Mouse (Mus musculus) midbrain, embryonic 12.5 days (tissue): Measurements from ENCODE around the gene Smpd2. TPM values are rescaled to one million over a fixed set of nuclear protein-coding genes. Genes with fewer than 3 reads are reported as not detected.

Experiments used
- ATAC-seq: fragments of 200-750 bp; cut with Nextera tagmentation; 2 replicates; pipeline ENCODE4 v1.8.0; 2017; ENCODE audit warnings: low read depth, moderate TSS enrichment, moderate library complexity; ENCODE audit not compliant: low FRiP score
- H3K27ac ChIP-seq: fragments of 300-500 bp; sonication (generic); replicated peaks from 2 replicates; pipeline ENCODE4 v1.5.1; 2016; ENCODE audit warnings: mild to moderate bottlenecking
- H3K27me3 ChIP-seq: fragments of 300-500 bp; sonication (generic); 2 replicates; pipeline ENCODE4 v1.6.1; 2016; ENCODE audit warnings: mild to moderate bottlenecking
- H3K36me3 ChIP-seq: fragments of 300-500 bp; sonication (generic); 2 replicates; pipeline ENCODE4 v1.6.1; 2016
- H3K4me1 ChIP-seq: fragments of 300-500 bp; sonication (generic); 2 replicates; pipeline ENCODE4 v1.6.1; 2016
- H3K4me2 ChIP-seq: fragments of 300-500 bp; sonication (generic); replicated peaks from 2 replicates; pipeline ENCODE4 v1.6.1; 2016; ENCODE audit warnings: mild to moderate bottlenecking, moderate library complexity
- H3K4me3 ChIP-seq: fragments of 300-500 bp; sonication (generic); 2 replicates; pipeline ENCODE4 v1.5.1; 2016; ENCODE audit warnings: mild to moderate bottlenecking
- H3K9ac ChIP-seq: fragments of 300-500 bp; sonication (generic); replicated peaks from 2 replicates; pipeline ENCODE4 v1.6.1; 2016; ENCODE audit warnings: mild to moderate bottlenecking, moderate library complexity
- H3K9me3 ChIP-seq: fragments of 300-500 bp; sonication (generic); 2 replicates; pipeline ENCODE4 v1.6.1; 2016; ENCODE audit warnings: mild to moderate bottlenecking
- WGBS: fragments of 180-500 bp; shearing (Covaris S2); methylation state at CpG from one replicate; pipeline ENCODE4 v1.1.7; 2016; 5-methylcytosine and 5-hydroxymethylcytosine counted together
- polyA plus RNA-seq: library from polyadenylated mRNA; unstranded; fragments of >200 nt; fragmentation: Nextera tagmentation; extraction: Ambion mirVana; gene quantifications from 2 replicates; pipeline ENCODE4 v1.2.1, GENCODE M21; 2016

Smpd2 gene
- polyA plus RNA-seq, 1 experiment from 2014 or later: 53.1 TPM

DNA sequence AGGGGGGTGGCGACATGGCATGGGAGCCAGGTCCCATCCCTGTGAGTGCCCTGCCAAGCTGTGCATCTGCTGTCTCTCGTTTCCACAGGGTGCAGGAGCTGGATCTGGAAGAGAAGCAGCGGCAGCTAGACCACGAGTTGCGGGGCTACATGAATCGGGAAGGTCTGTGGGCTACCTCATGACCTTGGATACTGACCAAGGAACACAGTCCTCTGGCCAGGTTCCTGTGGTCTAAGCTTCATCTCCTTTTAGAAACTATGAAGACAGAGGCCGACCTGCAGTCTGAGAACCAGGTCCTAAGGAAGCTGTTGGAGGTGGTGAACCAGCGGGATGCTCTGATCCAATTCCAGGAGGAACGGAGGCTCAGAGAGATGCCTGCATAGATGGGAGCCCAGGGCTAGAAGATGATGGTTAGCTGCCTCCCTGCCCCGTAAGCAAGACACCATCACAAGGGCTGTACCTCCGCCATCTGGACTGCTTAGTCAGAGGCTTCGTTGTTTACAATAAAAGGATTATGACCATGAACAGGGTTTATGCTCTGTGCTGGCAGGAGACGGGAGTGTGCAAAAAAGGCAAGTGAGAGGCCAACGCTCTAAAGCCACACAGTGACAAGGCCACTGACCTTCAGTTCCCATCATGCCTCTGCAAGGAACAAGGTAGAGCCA is 3.5 kb downstream of the Smpd2 start:
- peaks cover 62% of the 10 kb centered on the region for H3K36me3 ChIP-seq
- H3K4me3 ChIP-seq: no peak overlapping the region
- 73% methylated on average over 14 of the region's 14 CpGs for WGBS
- H3K27me3 ChIP-seq: peaks cover 3% of the 10 kb centered on the region; the same call in 1 of the 2 replicates
- H3K9me3 ChIP-seq: no peaks in the 10 kb centered on the region
- no peak for ATAC-seq
- no peak overlapping the region for H3K4me2 ChIP-seq
- peaks cover 35% of the 10 kb centered on the region for H3K4me1 ChIP-seq
- no peak overlapping the region for H3K9ac ChIP-seq
- H3K27ac ChIP-seq: peak overlapping the region; percentile 52; the same call in 1 of the 2 replicates

- WGBS: 95% methylated on average over 16 of the region's 16 CpGs
- no peak overlapping the region for H3K4me2 ChIP-seq
- peaks cover 62% of the 10 kb centered on the region for H3K36me3 ChIP-seq
- H3K27me3 ChIP-seq: no peaks in the 10 kb centered on the region
- peaks cover 35% of the 10 kb centered on the region for H3K4me1 ChIP-seq
- no peak for ATAC-seq
- H3K27ac ChIP-seq: no peak overlapping the region
- no peak overlapping the region for H3K9ac ChIP-seq
- H3K9me3 ChIP-seq: no peaks in the 10 kb centered on the region
- no peak overlapping the region for H3K4me3 ChIP-seq
Observed at GRCm38 (mm10) chr10:41485778-41486177, 4.4 kb downstream of the Smpd2 start.

- no peaks in the 10 kb centered on the region for H3K27me3 ChIP-seq
- peaks cover 21% of the 10 kb centered on the region for H3K4me1 ChIP-seq
- H3K36me3 ChIP-seq: peaks cover 73% of the 10 kb centered on the region
- no peak overlapping the region for H3K9ac ChIP-seq
- H3K4me2 ChIP-seq: no peak overlapping the region
- no peak overlapping the region for H3K27ac ChIP-seq
- ATAC-seq: no peak
- WGBS: 82% methylated on average over 7 of the region's 7 CpGs
- H3K9me3 ChIP-seq: no peaks in the 10 kb centered on the region
- no peak overlapping the region for H3K4me3 ChIP-seq
Observed at GRCm38 (mm10) chr10:41482446-41482845, 7.7 kb downstream of the Smpd2 start.

DNA sequence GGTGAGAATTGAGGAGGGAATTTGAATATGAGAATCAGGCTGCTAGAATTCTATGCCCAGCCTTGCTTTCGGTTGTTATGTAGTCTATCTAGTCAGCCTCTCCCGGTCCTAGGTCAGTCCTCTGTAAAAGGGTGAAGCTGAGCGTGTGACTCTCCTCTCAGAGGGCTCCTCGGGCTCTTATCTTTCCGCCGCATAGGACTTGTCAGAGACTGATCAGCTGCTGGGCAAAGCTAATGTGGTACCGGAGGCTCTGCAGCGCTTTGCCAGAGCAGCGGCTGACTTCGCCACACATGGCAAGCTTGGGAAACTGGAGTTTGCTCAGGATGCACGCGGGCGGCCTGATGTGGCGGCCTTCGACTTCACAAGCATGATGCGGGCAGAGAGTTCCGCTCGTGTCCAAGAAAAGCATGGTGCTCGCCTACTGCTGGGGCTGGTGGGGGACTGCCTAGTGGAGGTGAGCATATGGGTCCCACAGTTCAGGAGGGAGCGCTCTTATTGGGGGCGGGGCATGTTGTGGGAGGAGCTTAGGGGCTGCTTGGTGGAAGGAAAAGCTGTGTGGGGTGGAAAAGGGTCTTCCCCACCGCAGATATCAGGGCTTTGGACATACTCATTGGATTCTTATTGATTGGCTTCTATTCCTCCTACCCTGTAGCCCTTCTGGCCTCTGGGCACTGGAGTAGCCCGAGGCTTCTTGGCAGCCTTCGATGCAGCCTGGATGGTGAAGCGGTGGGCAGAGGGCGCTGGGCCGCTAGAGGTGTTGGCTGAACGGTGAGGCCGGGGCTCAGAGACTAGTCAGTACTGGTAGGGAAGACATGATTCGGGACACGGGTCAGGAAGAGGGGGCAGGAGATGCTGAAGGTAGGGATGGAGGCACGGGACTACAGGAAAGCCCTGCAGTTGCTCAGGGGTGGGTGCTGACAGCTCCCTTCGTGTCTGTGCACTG is 9.0 kb downstream of the Smpd2 start:
- WGBS: 75% methylated on average over 33 of the region's 33 CpGs
- Histone ChIP-seq H3K4me2 (no peak overlapping the region), H3K27me3 (no peaks in the 10 kb centered on the region), H3K9ac (no peak overlapping the region), H3K9me3 (no peaks in the 10 kb centered on the region), H3K27ac (no peak overlapping the region), H3K4me1 (peaks cover 19% of the 10 kb centered on the region), H3K4me3 (no peak overlapping the region), H3K36me3 (peaks cover 61% of the 10 kb centered on the region)
- no peak for ATAC-seq

DNA sequence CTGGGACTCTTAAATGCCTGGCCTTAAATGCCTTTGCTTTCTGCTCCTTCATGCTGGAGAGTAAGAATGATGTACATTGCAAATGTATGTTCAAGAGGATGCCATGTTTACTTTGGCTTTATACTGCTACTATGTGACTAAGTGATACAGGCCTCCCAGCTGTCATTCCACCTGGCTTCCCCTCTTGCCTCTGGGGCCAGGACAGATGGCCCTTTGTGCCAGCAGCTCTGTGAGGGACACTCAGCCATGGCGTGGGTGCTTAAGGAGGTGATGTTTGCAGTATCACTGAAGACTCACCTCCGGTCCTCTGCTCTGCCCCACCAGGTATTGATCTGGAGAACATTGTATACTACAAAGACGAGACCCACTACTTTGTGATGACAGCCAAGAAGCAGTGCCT is 10.2 kb downstream of the Smpd2 start:
- H3K4me1 ChIP-seq: peaks cover 24% of the 10 kb centered on the region
- no peak overlapping the region for H3K4me3 ChIP-seq
- 93% methylated on average over 3 of the region's 3 CpGs for WGBS
- no peak overlapping the region for H3K9ac ChIP-seq
- H3K4me2 ChIP-seq: no peak overlapping the region
- no peak overlapping the region for H3K27ac ChIP-seq
- H3K9me3 ChIP-seq: no peaks in the 10 kb centered on the region
- H3K36me3 ChIP-seq: peaks cover 49% of the 10 kb centered on the region
- ATAC-seq: no peak
- no peaks in the 10 kb centered on the region for H3K27me3 ChIP-seq

DNA sequence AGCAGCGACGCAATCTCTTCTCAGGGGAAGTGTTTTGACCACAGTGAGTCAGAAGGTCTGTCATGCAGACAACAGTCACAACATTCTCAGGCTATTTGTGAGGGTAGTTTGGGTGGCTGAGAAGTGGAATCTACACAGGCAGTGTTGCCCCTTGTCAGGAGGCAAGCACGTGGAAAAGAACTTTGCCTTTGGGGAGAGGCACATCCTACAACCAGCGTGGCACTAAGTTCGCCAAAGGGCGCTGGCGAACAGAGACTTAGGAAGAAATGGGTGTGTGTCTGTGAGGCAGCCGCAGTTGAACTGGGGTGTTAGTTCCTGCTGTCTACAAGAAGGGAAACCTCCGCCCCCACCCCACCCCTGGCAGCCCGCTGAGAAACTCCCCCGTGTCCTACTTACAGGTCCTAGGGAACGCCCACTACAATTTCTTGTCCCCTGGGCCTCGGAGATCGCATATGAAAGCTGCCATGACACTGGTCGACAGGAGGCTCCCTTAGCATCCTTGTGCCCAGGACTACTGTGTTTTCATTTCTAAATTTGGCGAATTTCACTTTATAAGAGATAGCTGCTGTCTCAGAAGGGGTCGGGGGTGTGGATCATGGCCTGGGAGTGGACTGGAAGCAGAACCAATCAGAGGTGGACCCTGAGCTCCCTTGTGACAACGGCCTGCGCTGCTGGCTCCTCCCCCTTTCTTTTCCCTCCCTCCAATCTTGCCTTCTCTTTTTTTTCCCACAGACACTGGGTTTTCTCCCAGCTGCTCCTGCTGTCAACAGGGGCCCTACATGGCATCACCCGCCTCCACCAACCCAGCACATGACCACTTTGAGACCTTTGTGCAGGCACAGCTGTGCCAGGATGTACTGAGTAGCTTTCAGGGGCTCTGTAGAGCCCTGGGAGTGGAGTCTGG is 12.6 kb downstream of the Smpd2 start:
- H3K27ac ChIP-seq: peak overlapping the region; percentile 82
- 3% methylated on average over 20 of the region's 20 CpGs for WGBS
- H3K4me1 ChIP-seq: peaks cover 24% of the 10 kb centered on the region
- no peaks in the 10 kb centered on the region for H3K9me3 ChIP-seq
- H3K4me3 ChIP-seq: peak overlapping the region; percentile 62
- peak; percentile 72 for ATAC-seq
- H3K36me3 ChIP-seq: peaks cover 24% of the 10 kb centered on the region
- peak overlapping the region; percentile 77 for H3K9ac ChIP-seq
- peaks cover 3% of the 10 kb centered on the region; the same call in 1 of the 2 replicates for H3K27me3 ChIP-seq
- H3K4me2 ChIP-seq: peak overlapping the region; percentile 81

GRCm38 (mm10) chr10:41477018-41477277 is 13.2 kb downstream of the Smpd2 start:
- Histone ChIP-seq H3K9ac (peak overlapping the region; percentile 77), H3K4me3 (peak overlapping the region; percentile 62), H3K27me3 (peaks cover 3% of the 10 kb centered on the region; the same call in 1 of the 2 replicates), H3K4me2 (peak overlapping the region; percentile 81), H3K4me1 (peaks cover 24% of the 10 kb centered on the region), H3K9me3 (no peaks in the 10 kb centered on the region), H3K36me3 (peaks cover 19% of the 10 kb centered on the region), H3K27ac (peak overlapping the region; percentile 82)
- ATAC-seq: peak; percentile 32
- WGBS: 0% methylated on average over 8 of the region's 9 CpGs

- peak within 1 kb of the TSS; percentile 82 for H3K27ac ChIP-seq
- H3K36me3 ChIP-seq: peaks cover 17% of the 10 kb centered on the region
- H3K9ac ChIP-seq: peak within 1 kb of the TSS; percentile 77
- peak; percentile 75 for ATAC-seq
- peak within 1 kb of the TSS; percentile 81 for H3K4me2 ChIP-seq
- H3K4me1 ChIP-seq: peaks cover 24% of the 10 kb centered on the region
- H3K9me3 ChIP-seq: no peaks in the 10 kb centered on the region
- H3K27me3 ChIP-seq: peaks cover 3% of the 10 kb centered on the region; the same call in 1 of the 2 replicates
- WGBS: under 1% methylated on average over 35 of the region's 35 CpGs
- H3K4me3 ChIP-seq: peak within 1 kb of the TSS; percentile 62
Observed at GRCm38 (mm10) chr10:41476171-41477017, 13.8 kb downstream of the Smpd2 start, which contains the start of gene Mical1. Gene Mical1, plus strand, starts transcription at chr10:41476314.

GRCm38 (mm10) chr10:41474981-41475391 is 15.2 kb downstream of the Smpd2 start:
- H3K27ac ChIP-seq: no peak overlapping the region
- no peaks in the 10 kb centered on the region for H3K9me3 ChIP-seq
- ATAC-seq: no peak
- WGBS: 71% methylated on average over 1 of the region's 1 CpGs
- H3K27me3 ChIP-seq: peaks cover 3% of the 10 kb centered on the region; the same call in 1 of the 2 replicates
- H3K4me3 ChIP-seq: no peak overlapping the region
- H3K4me1 ChIP-seq: peaks cover 24% of the 10 kb centered on the region
- H3K4me2 ChIP-seq: no peak overlapping the region
- no peak overlapping the region for H3K9ac ChIP-seq
- H3K36me3 ChIP-seq: peaks cover 11% of the 10 kb centered on the region

- 91% methylated on average over 6 of the region's 6 CpGs for WGBS
- Histone ChIP-seq H3K4me2 (no peak overlapping the region), H3K36me3 (peaks cover 3% of the 10 kb centered on the region), H3K4me1 (peaks cover 24% of the 10 kb centered on the region), H3K27me3 (peaks cover 3% of the 10 kb centered on the region; the same call in 1 of the 2 replicates), H3K4me3 (no peak overlapping the region), H3K9me3 (no peaks in the 10 kb centered on the region), H3K27ac (no peak overlapping the region), H3K9ac (no peak overlapping the region)
- no peak for ATAC-seq
Observed at GRCm38 (mm10) chr10:41473782-41474468, 16.2 kb downstream of the Smpd2 start.
